Mouse (Mus musculus) kidney, adult 9 months (tissue): ENCODE measurements at regions not wholly inside any gene's neighbourhood (a gene's known extent, or its start where the extent isn't known, plus 50 kb on each side); places are given as distances from the start of the nearest gene placed in this dataset.
A peak's percentile ranks its signal among the peaks of the same experiment; 100 is the strongest.

Experiments used
- DNase-seq: peaks from one replicate; pipeline ENCODE4 v3.0.0; 2022

- DNase-seq = no peak
Observed at GRCm38 (mm10) chr17:85821861-85822260, 133.8 kb upstream of the Six2 start.

- DNase-seq = no peak
Observed at GRCm38 (mm10) chr17:85818098-85818855, 130.2 kb upstream of the Six2 start.

- DNase-seq = no peak
Observed at GRCm38 (mm10) chr17:85816521-85816920, 128.4 kb upstream of the Six2 start.

GRCm38 (mm10) chr17:85816056-85816455 is 128.0 kb upstream of the Six2 start:
- no peak for DNase-seq

GRCm38 (mm10) chr17:85808580-85808979 is 120.5 kb upstream of the Six2 start:
- DNase-seq = no peak

- no peak for DNase-seq
Observed at GRCm38 (mm10) chr17:85805726-85806359, 117.8 kb upstream of the Six2 start.

- no peak for DNase-seq
Observed at GRCm38 (mm10) chr17:85804631-85805030, 116.6 kb upstream of the Six2 start.

GRCm38 (mm10) chr17:85801734-85802133 is 113.7 kb upstream of the Six2 start:
- DNase-seq = no peak

GRCm38 (mm10) chr17:85801079-85801605 is 113.1 kb upstream of the Six2 start:
- DNase-seq = no peak

GRCm38 (mm10) chr17:85800357-85801078 is 112.4 kb upstream of the Six2 start:
- no peak for DNase-seq

- no peak for DNase-seq
Observed at GRCm38 (mm10) chr17:85799865-85800356, 111.8 kb upstream of the Six2 start.

- DNase-seq = peak; percentile 11
Observed at GRCm38 (mm10) chr17:85799081-85799864, 111.2 kb upstream of the Six2 start.

GRCm38 (mm10) chr17:85797755-85798154 is 109.7 kb upstream of the Six2 start:
- no peak for DNase-seq

GRCm38 (mm10) chr17:85795820-85796219 is 107.7 kb upstream of the Six2 start:
- DNase-seq = no peak

GRCm38 (mm10) chr17:85785625-85786294 is 97.7 kb upstream of the Six2 start:
- no peak for DNase-seq

GRCm38 (mm10) chr17:85780477-85780876 is 92.4 kb upstream of the Six2 start:
- DNase-seq = no peak

- DNase-seq = no peak
Observed at GRCm38 (mm10) chr17:85776876-85777275, 88.8 kb upstream of the Six2 start.

GRCm38 (mm10) chr17:85768341-85768740 is 80.3 kb upstream of the Six2 start:
- no peak for DNase-seq

GRCm38 (mm10) chr17:85767201-85767862 is 79.3 kb upstream of the Six2 start:
- no peak for DNase-seq

- DNase-seq = no peak
Observed at GRCm38 (mm10) chr17:85766556-85766955, 78.5 kb upstream of the Six2 start.

- no peak for DNase-seq
Observed at GRCm38 (mm10) chr17:85758581-85759098, 70.6 kb upstream of the Six2 start.
